Comparison of ENCODE assay signal across 17 mouse cellular contexts in the genomic region with DNA sequence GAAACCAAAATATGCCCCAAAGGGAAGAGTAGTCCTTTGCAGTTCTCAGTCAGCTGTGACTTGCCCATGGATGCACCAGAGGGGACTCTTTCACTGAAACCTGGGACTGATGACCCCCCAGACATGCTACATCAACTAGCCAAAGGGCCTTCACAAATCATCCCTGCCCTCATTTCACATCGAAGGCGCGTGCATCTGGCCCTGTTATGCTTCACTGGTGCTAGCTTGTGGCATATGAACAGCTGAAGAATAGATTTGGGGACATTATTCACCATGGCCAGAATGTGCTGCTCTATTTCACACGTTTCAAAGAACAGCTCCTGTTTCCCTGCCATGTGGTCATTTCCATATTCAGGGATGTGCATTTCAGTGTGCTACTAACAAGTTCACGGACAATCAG.
A peak's percentile ranks its signal among the peaks of the same experiment; 100 is the strongest.
DNase-seq lines count a peak whose midpoint lies in the region; ATAC-seq lines count a peak whose summit lies in the region.
"Had no signal": no experiment of that assay in that cellular context is flagged by ENCODE, and none has a peak within 500 bp of the region (broad histone marks: within the 10 kb centered on the region; RNA-seq: fewer than 3 reads in every experiment).

No protein-coding gene starts in this region.

- H3K27ac ChIP-seq in midbrain, embryonic 11.5 days (ENCODE audit: low read depth, low read length) = no peak overlapping the region
- no peak overlapping the region for H3K27ac ChIP-seq in midbrain, embryonic 10.5 days (replicated peaks)
- peak overlapping the region; percentile 23; the same call in 1 of the 2 replicates for H3K27ac ChIP-seq in hindbrain, embryonic 16.5 days (ENCODE audit: low read depth, low read length)
- H3K27ac ChIP-seq in kidney, embryonic 15.5 days = no peak overlapping the region
- H3K27ac ChIP-seq: left cerebral cortex, adult 2 months; stomach, embryonic 15.5 days had no signal

- H3K4me2 ChIP-seq in midbrain, embryonic 11.5 days = no peak overlapping the region
- H3K4me2 ChIP-seq in hindbrain, embryonic 16.5 days (ENCODE audit: low read length) = no peak overlapping the region
- H3K4me2 ChIP-seq in kidney, embryonic 15.5 days = no peak overlapping the region
- H3K4me2 ChIP-seq: stomach, embryonic 15.5 days had no signal

- no peak for ATAC-seq in cerebellum, adult (ENCODE audit: insufficient number of reproducible peaks, low FRiP score, low TSS enrichment)
- ATAC-seq in midbrain, embryonic 11.5 days (ENCODE audit: low FRiP score) = peak; percentile 35; the same call in 1 of the 2 replicates
- peak; percentile 89 for ATAC-seq in hindbrain, embryonic 16.5 days
- ATAC-seq in kidney, embryonic 15.5 days (replicated peaks; ENCODE audit: low FRiP score) = no peak
- ATAC-seq: intestine, postnatal 0 days; liver, postnatal 0 days had no signal

- no peaks in the 10 kb centered on the region for H3K36me3 ChIP-seq in midbrain, embryonic 11.5 days (ENCODE audit: control insufficient read depth, insufficient read depth, low read length)
- no peaks in the 10 kb centered on the region for H3K36me3 ChIP-seq in midbrain, embryonic 10.5 days
- H3K36me3 ChIP-seq in hindbrain, embryonic 16.5 days (ENCODE audit: control insufficient read depth, insufficient read depth, low read length) = no peaks in the 10 kb centered on the region
- no peaks in the 10 kb centered on the region for H3K36me3 ChIP-seq in kidney, embryonic 15.5 days
- H3K36me3 ChIP-seq: stomach, embryonic 15.5 days had no signal

- WGBS in midbrain, embryonic 11.5 days = 82% methylated on average over 5 of the region's 5 CpGs
- 77% methylated on average over 5 of the region's 5 CpGs for WGBS in midbrain, embryonic 10.5 days
- WGBS in hindbrain, embryonic 16.5 days = 55% methylated on average over 5 of the region's 5 CpGs
- WGBS in kidney, embryonic 15.5 days = 67% methylated on average over 5 of the region's 5 CpGs

- H3K4me3 ChIP-seq in midbrain, embryonic 11.5 days (ENCODE audit: low read depth, low read length) = no peak overlapping the region
- H3K4me3 ChIP-seq in midbrain, embryonic 10.5 days = no peak overlapping the region
- H3K4me3 ChIP-seq in hindbrain, embryonic 16.5 days (ENCODE audit: low read length) = no peak overlapping the region
- H3K4me3 ChIP-seq in kidney, embryonic 15.5 days (replicated peaks) = no peak overlapping the region
- H3K4me3 ChIP-seq: left cerebral cortex, adult 2 months; stomach, embryonic 15.5 days had no signal

- H3K27me3 ChIP-seq in midbrain, embryonic 11.5 days (ENCODE audit: control insufficient read depth, insufficient read depth, low read length) = no peaks in the 10 kb centered on the region
- H3K27me3 ChIP-seq in midbrain, embryonic 10.5 days (ENCODE audit: low read depth, poor library complexity, severe bottlenecking) = no peaks in the 10 kb centered on the region
- H3K27me3 ChIP-seq in hindbrain, embryonic 16.5 days (replicated peaks; ENCODE audit: control insufficient read depth, insufficient read depth, low read length) = no peaks in the 10 kb centered on the region
- no peaks in the 10 kb centered on the region for H3K27me3 ChIP-seq in kidney, embryonic 15.5 days
- H3K27me3 ChIP-seq: stomach, embryonic 15.5 days had no signal

- H3K9ac ChIP-seq in midbrain, embryonic 11.5 days (ENCODE audit: low read length) = no peak overlapping the region
- H3K9ac ChIP-seq in hindbrain, embryonic 16.5 days (ENCODE audit: low read depth, low read length) = no peak overlapping the region
- no peak overlapping the region for H3K9ac ChIP-seq in kidney, embryonic 15.5 days
- H3K9ac ChIP-seq: liver, postnatal 0 days; stomach, embryonic 15.5 days had no signal

- peak; percentile 11 for DNase-seq in cerebellum, adult 9-10 months
- no peak for DNase-seq in midbrain, embryonic 11.5 days (ENCODE audit: low spot score, missing footprints)
- no peak for DNase-seq in midbrain, embryonic 10.5 days (ENCODE audit: low spot score)
- peak; percentile 87 for DNase-seq in retina, postnatal 1 day
- DNase-seq in thymus, postnatal 0 days (ENCODE audit: low spot score) = no peak
- DNase-seq: adrenal gland, adult 2 months; gastrocnemius, postnatal 10 days; heart, postnatal 10 days; liver, postnatal 0 days; lung, postnatal 4 days; thymus, postnatal 25 days had no signal

- no peaks in the 10 kb centered on the region for H3K9me3 ChIP-seq in midbrain, embryonic 11.5 days (ENCODE audit: control insufficient read depth, low read length)
- no peaks in the 10 kb centered on the region for H3K9me3 ChIP-seq in midbrain, embryonic 10.5 days (replicated peaks)
- H3K9me3 ChIP-seq in hindbrain, embryonic 16.5 days (ENCODE audit: control insufficient read depth, low read length) = no peaks in the 10 kb centered on the region
- no peaks in the 10 kb centered on the region for H3K9me3 ChIP-seq in kidney, embryonic 15.5 days (replicated peaks)
- H3K9me3 ChIP-seq: stomach, embryonic 15.5 days had no signal

- no peaks in the 10 kb centered on the region for H3K4me1 ChIP-seq in midbrain, embryonic 11.5 days (ENCODE audit: control insufficient read depth, insufficient read depth, low read length)
- no peaks in the 10 kb centered on the region for H3K4me1 ChIP-seq in midbrain, embryonic 10.5 days
- H3K4me1 ChIP-seq in hindbrain, embryonic 16.5 days (ENCODE audit: control insufficient read depth, insufficient read depth, low read depth, low read length) = peaks cover 3% of the 10 kb centered on the region; the same call in 1 of the 2 replicates
- no peaks in the 10 kb centered on the region for H3K4me1 ChIP-seq in kidney, embryonic 15.5 days
- H3K4me1 ChIP-seq: stomach, embryonic 15.5 days had no signal

Comparison
In these comparisons a context has a peak if more than half of its experiments do, and no peak if none do; other contexts are left out.
1. DNase-seq: peak in cerebellum, adult 9-10 months (single experiment) and retina, postnatal 1 day (single experiment); none in midbrain, embryonic 11.5 days (single experiment), midbrain, embryonic 10.5 days (single experiment) and thymus, postnatal 0 days (single experiment).
2. ATAC-seq: peak in midbrain, embryonic 11.5 days (single experiment) and hindbrain, embryonic 16.5 days (single experiment); none in cerebellum, adult (single experiment) and kidney, embryonic 15.5 days (single experiment).